Mouse (Mus musculus): ENCODE data around the gene Arsa. TPM values are rescaled to one million over a fixed set of nuclear protein-coding genes. Genes with fewer than 3 reads are reported as not detected.

Arsa gene
- polyA plus RNA-seq, 1 experiment: 43.0 TPM

DNA sequence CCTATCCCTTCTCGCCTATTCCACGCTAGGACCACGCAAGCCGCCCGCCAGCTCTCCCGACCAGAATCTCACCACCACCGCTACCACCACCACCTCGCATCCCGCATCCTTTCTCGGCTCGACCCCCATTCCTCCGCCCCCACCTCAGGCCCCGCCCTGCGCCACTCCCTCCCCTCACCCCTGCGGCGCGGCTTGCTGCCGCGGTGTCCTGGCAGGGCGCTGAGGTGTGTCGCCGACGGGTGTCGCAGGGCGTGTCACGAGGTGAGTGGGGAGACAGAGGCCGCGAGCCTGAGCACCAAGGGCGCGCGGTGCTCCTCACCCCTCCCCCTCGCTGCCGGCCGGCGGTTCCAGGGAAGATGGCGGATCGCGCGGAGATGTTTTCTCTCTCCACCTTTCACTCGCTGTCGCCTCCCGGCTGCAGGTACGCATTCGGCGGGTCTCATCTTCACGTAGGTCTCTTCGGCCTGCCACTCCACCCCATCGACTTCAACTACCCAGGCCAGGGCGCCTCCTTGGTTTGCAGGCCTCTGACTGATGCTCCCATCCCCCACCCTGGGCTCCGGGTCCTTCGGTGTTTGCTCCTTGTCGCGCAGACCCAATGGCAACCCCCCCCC, 23.3 kb downstream of the Arsa start, which contains the start of gene Mapk8ip2:
TSS of gene Mapk8ip2 (plus strand) at position 49 of the 614 bp plus-strand sequence.
- no peak within 1 kb of the TSS for H3K27ac ChIP-seq (ENCODE audit: control insufficient read depth, insufficient read depth, low read length)
- H3K27me3 ChIP-seq (ENCODE audit: control insufficient read depth, insufficient read depth, low read length): peaks cover 8% of the 10 kb centered on the region; the same call in 1 of the 2 replicates
- no peaks in the 10 kb centered on the region for H3K36me3 ChIP-seq (ENCODE audit: control insufficient read depth, insufficient read depth, low read length)
- H3K4me1 ChIP-seq (replicated peaks; ENCODE audit: control insufficient read depth, insufficient read depth, low read length): peaks cover 11% of the 10 kb centered on the region
- no peak for TF ChIP-seq POLR2A (IDR thresholded peaks at IDR 0.05; ENCODE audit: control insufficient read depth, extremely low read depth, insufficient read depth, low read length, poor library complexity)
- TF ChIP-seq CTCF (IDR thresholded peaks at IDR 0.05; ENCODE audit: borderline replicate concordance, control insufficient read depth, extremely low read depth, insufficient read depth, low read length, poor library complexity): no peak
- WGBS: 6% methylated on average over 53 of the region's 53 CpGs
- H3K4me3 ChIP-seq (ENCODE audit: control insufficient read depth, insufficient read depth, low read length): no peak within 1 kb of the TSS
- no peak for DNase-seq

GRCm38 (mm10) chr15:89452906-89453864, 24.0 kb downstream of the Arsa start:
- Histone ChIP-seq H3K36me3 (ENCODE audit: control insufficient read depth, insufficient read depth, low read length) (no peaks in the 10 kb centered on the region), H3K4me1 (replicated peaks; ENCODE audit: control insufficient read depth, insufficient read depth, low read length) (peaks cover 8% of the 10 kb centered on the region), H3K27me3 (ENCODE audit: control insufficient read depth, insufficient read depth, low read length) (peaks cover 8% of the 10 kb centered on the region; the same call in 1 of the 2 replicates), H3K4me3 (ENCODE audit: control insufficient read depth, insufficient read depth, low read length) (no peak overlapping the region), H3K27ac (ENCODE audit: control insufficient read depth, insufficient read depth, low read length) (no peak overlapping the region)
- DNase-seq: peak; percentile 55
- WGBS: 7% methylated on average over 24 of the region's 24 CpGs
- TF ChIP-seq POLR2A (IDR thresholded peaks at IDR 0.05; ENCODE audit: control insufficient read depth, extremely low read depth, insufficient read depth, low read length, poor library complexity): no peak
- TF ChIP-seq CTCF (IDR thresholded peaks at IDR 0.05; ENCODE audit: borderline replicate concordance, control insufficient read depth, extremely low read depth, insufficient read depth, low read length, poor library complexity): no peak

GRCm38 (mm10) chr15:89442486-89443070, 34.6 kb downstream of the Arsa start:
- Histone ChIP-seq H3K27me3 (ENCODE audit: control insufficient read depth, insufficient read depth, low read length) (no peaks in the 10 kb centered on the region), H3K36me3 (ENCODE audit: control insufficient read depth, insufficient read depth, low read length) (no peaks in the 10 kb centered on the region), H3K27ac (ENCODE audit: control insufficient read depth, insufficient read depth, low read length) (no peak overlapping the region), H3K4me3 (ENCODE audit: control insufficient read depth, insufficient read depth, low read length) (no peak overlapping the region), H3K4me1 (replicated peaks; ENCODE audit: control insufficient read depth, insufficient read depth, low read length) (no peaks in the 10 kb centered on the region)
- no peak for TF ChIP-seq CTCF (IDR thresholded peaks at IDR 0.05; ENCODE audit: borderline replicate concordance, control insufficient read depth, extremely low read depth, insufficient read depth, low read length, poor library complexity)
- no peak for TF ChIP-seq POLR2A (IDR thresholded peaks at IDR 0.05; ENCODE audit: control insufficient read depth, extremely low read depth, insufficient read depth, low read length, poor library complexity)
- 59% methylated on average over 8 of the region's 8 CpGs for WGBS
- no peak for DNase-seq

GRCm38 (mm10) chr15:89435878-89436277, 41.3 kb downstream of the Arsa start:
- Histone ChIP-seq H3K27me3 (ENCODE audit: control insufficient read depth, insufficient read depth, low read length) (no peaks in the 10 kb centered on the region), H3K4me3 (ENCODE audit: control insufficient read depth, insufficient read depth, low read length) (no peak overlapping the region), H3K4me1 (replicated peaks; ENCODE audit: control insufficient read depth, insufficient read depth, low read length) (peaks cover 3% of the 10 kb centered on the region; the same call in 1 of the 2 replicates), H3K27ac (ENCODE audit: control insufficient read depth, insufficient read depth, low read length) (no peak overlapping the region), H3K36me3 (ENCODE audit: control insufficient read depth, insufficient read depth, low read length) (no peaks in the 10 kb centered on the region)
- no peak for DNase-seq
- TF ChIP-seq CTCF (IDR thresholded peaks at IDR 0.05; ENCODE audit: borderline replicate concordance, control insufficient read depth, extremely low read depth, insufficient read depth, low read length, poor library complexity) (no peak), POLR2A (IDR thresholded peaks at IDR 0.05; ENCODE audit: control insufficient read depth, extremely low read depth, insufficient read depth, low read length, poor library complexity) (no peak)
- 91% methylated on average over 5 of the region's 5 CpGs for WGBS

DNA sequence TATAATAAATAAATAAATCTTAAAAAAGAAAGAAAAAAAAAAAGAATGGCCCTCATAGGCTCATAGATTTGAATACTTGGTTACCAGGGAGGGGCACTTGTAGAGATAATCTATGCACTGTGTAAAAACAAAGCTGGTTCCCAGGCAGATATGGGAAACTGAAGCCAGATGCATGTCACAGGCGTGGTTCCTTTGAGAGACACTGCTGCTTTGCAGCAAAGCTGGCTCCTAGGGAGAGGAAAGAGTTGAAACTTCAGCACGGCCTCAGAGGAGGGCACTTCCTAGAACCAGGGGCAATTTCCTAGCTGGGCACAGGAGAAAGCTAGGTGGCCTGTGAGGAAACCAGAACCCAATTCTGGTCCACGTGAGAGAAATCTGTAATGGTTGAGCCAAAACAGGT, 43.1 kb downstream of the Arsa start:
- Histone ChIP-seq H3K4me3 (ENCODE audit: control insufficient read depth, insufficient read depth, low read length) (no peak overlapping the region), H3K36me3 (ENCODE audit: control insufficient read depth, insufficient read depth, low read length) (no peaks in the 10 kb centered on the region), H3K27ac (ENCODE audit: control insufficient read depth, insufficient read depth, low read length) (no peak overlapping the region), H3K4me1 (replicated peaks; ENCODE audit: control insufficient read depth, insufficient read depth, low read length) (peaks cover 8% of the 10 kb centered on the region; the same call in 1 of the 2 replicates), H3K27me3 (ENCODE audit: control insufficient read depth, insufficient read depth, low read length) (no peaks in the 10 kb centered on the region)
- DNase-seq: no peak
- 96% methylated on average over 3 of the region's 3 CpGs for WGBS
- TF ChIP-seq POLR2A (IDR thresholded peaks at IDR 0.05; ENCODE audit: control insufficient read depth, extremely low read depth, insufficient read depth, low read length, poor library complexity) (no peak), CTCF (IDR thresholded peaks at IDR 0.05; ENCODE audit: borderline replicate concordance, control insufficient read depth, extremely low read depth, insufficient read depth, low read length, poor library complexity) (no peak)

GRCm38 (mm10) chr15:89432946-89433345, 44.3 kb downstream of the Arsa start:
- no peak for DNase-seq
- 95% methylated on average over 4 of the region's 4 CpGs for WGBS
- Histone ChIP-seq H3K36me3 (ENCODE audit: control insufficient read depth, insufficient read depth, low read length) (no peaks in the 10 kb centered on the region), H3K4me1 (replicated peaks; ENCODE audit: control insufficient read depth, insufficient read depth, low read length) (peaks cover 16% of the 10 kb centered on the region), H3K27ac (ENCODE audit: control insufficient read depth, insufficient read depth, low read length) (no peak overlapping the region), H3K4me3 (ENCODE audit: control insufficient read depth, insufficient read depth, low read length) (no peak overlapping the region), H3K27me3 (ENCODE audit: control insufficient read depth, insufficient read depth, low read length) (no peaks in the 10 kb centered on the region)
- TF ChIP-seq POLR2A (IDR thresholded peaks at IDR 0.05; ENCODE audit: control insufficient read depth, extremely low read depth, insufficient read depth, low read length, poor library complexity): no peak
- no peak for TF ChIP-seq CTCF (IDR thresholded peaks at IDR 0.05; ENCODE audit: borderline replicate concordance, control insufficient read depth, extremely low read depth, insufficient read depth, low read length, poor library complexity)

Data from thymus, adult 2 months (tissue).